Mouse (Mus musculus) MEL (cell line): ENCODE data around the gene Immp2l.

Experiments
- POLR2A ChIP-seq, 2 experiments: IDR thresholded peaks; 2 replicates each; pipeline ENCODE4 v1.6.1; 2011 to 2012; ENCODE audit warnings: low read length in 2 of 2, mild to moderate bottlenecking in 2 of 2, control low read depth in 1 of 2, improper control_type of control experiment in 1 of 2, low read depth in 1 of 2, moderate library complexity in 1 of 2; ENCODE audit not compliant: control insufficient read depth in 1 of 2, insufficient read depth in 1 of 2, poor library complexity in 1 of 2
- TBP ChIP-seq: IDR thresholded peaks from 2 replicates; pipeline ENCODE4 v1.8.0; 2011; ENCODE audit warnings: low read depth, low read length, improper control_type of control experiment
- USF2 ChIP-seq, 2 experiments: IDR thresholded peaks; 2 replicates each; pipeline ENCODE4 v1.6.1; 2011 to 2012; ENCODE audit warnings: improper control_type of control experiment in 2 of 2, low read length in 2 of 2, borderline replicate concordance in 1 of 2, inconsistent platforms in 1 of 2, low read depth in 1 of 2, mild to moderate bottlenecking in 1 of 2; ENCODE audit not compliant: insufficient read depth in 1 of 2

- TF ChIP-seq POLR2A (IDR thresholded peaks at IDR 0.05; ENCODE audit: control insufficient read depth in 1 of 2, insufficient read depth in 1 of 2, low read depth in 1 of 2, low read length in 2 of 2, poor library complexity in 1 of 2) (no peak), USF2 (IDR thresholded peaks at IDR 0.05; ENCODE audit: borderline replicate concordance in 1 of 2, insufficient read depth in 1 of 2, low read depth in 1 of 2, low read length in 2 of 2) (no peak), TBP (no peak)
Measured at GRCm38 (mm10) chr12:41674861-41675260, 651.0 kb downstream of the Immp2l start.
